Mouse (Mus musculus) midbrain, postnatal 0 days (tissue): ENCODE data around the gene Ccdc177. TPM values are rescaled to one million over a fixed set of nuclear protein-coding genes. Genes with fewer than 3 reads are reported as not detected.

Experiments used
- ATAC-seq: fragments of 200-750 bp; cut with Nextera tagmentation; 2 replicates; pipeline ENCODE4 v1.8.0; 2017; ENCODE audit warnings: moderate number of reproducible peaks, mild to moderate bottlenecking, moderate TSS enrichment, moderate library complexity; ENCODE audit not compliant: low FRiP score
- DNase-seq: peaks from one replicate; pipeline ENCODE4 v3.0.0-alpha.2; 2015; ENCODE audit warnings: low spot score
- H3K27ac ChIP-seq: fragments of 300-500 bp; sonication (generic); 2 replicates; pipeline ENCODE4 v1.5.1; 2014; ENCODE audit warnings: low read depth, mild to moderate bottlenecking, low read length, mixed read lengths
- H3K27me3 ChIP-seq: fragments of 300-500 bp; sonication (generic); 2 replicates; pipeline ENCODE4 v1.6.1; 2014; ENCODE audit warnings: low read length, control low read depth, mixed read lengths; ENCODE audit not compliant: insufficient read depth
- H3K36me3 ChIP-seq: fragments of 300-500 bp; sonication (generic); 2 replicates; pipeline ENCODE4 v1.6.1; 2014; ENCODE audit warnings: low read length, control low read depth, mixed read lengths; ENCODE audit not compliant: insufficient read depth
- H3K4me1 ChIP-seq: fragments of 300-500 bp; sonication (generic); 2 replicates; pipeline ENCODE4 v1.6.1; 2014; ENCODE audit warnings: mild to moderate bottlenecking, control low read depth, antibody characterized with exemption, low read length, mixed read lengths; ENCODE audit not compliant: insufficient read depth
- H3K4me2 ChIP-seq: fragments of 300-500 bp; sonication (generic); 2 replicates; pipeline ENCODE4 v1.6.1; 2014; ENCODE audit warnings: low read depth, mild to moderate bottlenecking, low read length, mixed read lengths; ENCODE audit not compliant: poor library complexity, severe bottlenecking
- H3K4me3 ChIP-seq: fragments of 300-500 bp; sonication (generic); 2 replicates; pipeline ENCODE4 v1.5.1; 2014; ENCODE audit warnings: low read depth, mild to moderate bottlenecking, low read length, moderate library complexity
- H3K9ac ChIP-seq: fragments of 300-500 bp; sonication (generic); replicated peaks from 2 replicates; pipeline ENCODE4 v1.6.1; 2014; ENCODE audit warnings: mild to moderate bottlenecking, low read length, moderate library complexity, mixed read lengths; ENCODE audit not compliant: poor library complexity, severe bottlenecking
- H3K9me3 ChIP-seq: fragments of 300-500 bp; sonication (generic); 2 replicates; pipeline ENCODE4 v1.6.1; 2016; ENCODE audit warnings: low read length, control low read depth
- CTCF ChIP-seq: IDR thresholded peaks from 2 replicates; pipeline ENCODE4 v1.5.1; 2016; ENCODE audit warnings: antibody characterized with exemption, mild to moderate bottlenecking
- WGBS: fragments of 180-500 bp; shearing (Covaris S2); extraction: QIAGEN DNeasy Blood & Tissue Kit; methylation state at CpG from one replicate; pipeline ENCODE4 v1.1.7; 2014; 5-methylcytosine and 5-hydroxymethylcytosine counted together
- polyA plus RNA-seq: library from polyadenylated mRNA; unstranded; fragments of >200 nt; fragmentation: Nextera tagmentation; extraction: Ambion mirVana; gene quantifications from 2 replicates; pipeline ENCODE4 v1.2.1, GENCODE M21; 2015
- total RNA-seq: library from RNA; depleted of rRNA; stranded (reverse); fragments of >200 nt; gene quantifications from 2 replicates; pipeline ENCODE4 v1.2.3, GENCODE M21; 2014

Ccdc177 gene
- total and polyA plus RNA-seq, 2 experiments from 2014 or later = 2.4 to 22.4 TPM

DNA sequence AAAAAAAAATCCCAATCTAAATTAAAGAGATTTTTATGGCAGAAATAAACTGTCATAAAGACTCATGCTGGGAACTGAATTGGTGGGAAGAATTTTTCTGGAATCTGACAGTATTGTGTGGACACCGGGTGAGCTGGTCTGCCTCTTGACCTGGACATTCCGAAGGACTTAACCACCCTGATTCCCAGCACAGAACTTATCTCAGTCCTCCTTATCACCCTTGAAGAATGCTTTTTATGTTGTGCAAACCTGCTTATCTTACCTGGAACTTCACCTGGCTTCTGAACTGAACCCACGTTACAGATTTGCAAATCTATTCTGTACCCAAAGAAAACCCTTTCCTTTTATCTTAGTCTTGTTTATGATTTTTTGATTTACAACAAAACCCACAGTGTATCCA lies 21.7 kb upstream of the Ccdc177 start:
- Histone ChIP-seq H3K27me3 (no peaks in the 10 kb centered on the region), H3K4me3 (no peak overlapping the region)
- no peak for DNase-seq

DNA sequence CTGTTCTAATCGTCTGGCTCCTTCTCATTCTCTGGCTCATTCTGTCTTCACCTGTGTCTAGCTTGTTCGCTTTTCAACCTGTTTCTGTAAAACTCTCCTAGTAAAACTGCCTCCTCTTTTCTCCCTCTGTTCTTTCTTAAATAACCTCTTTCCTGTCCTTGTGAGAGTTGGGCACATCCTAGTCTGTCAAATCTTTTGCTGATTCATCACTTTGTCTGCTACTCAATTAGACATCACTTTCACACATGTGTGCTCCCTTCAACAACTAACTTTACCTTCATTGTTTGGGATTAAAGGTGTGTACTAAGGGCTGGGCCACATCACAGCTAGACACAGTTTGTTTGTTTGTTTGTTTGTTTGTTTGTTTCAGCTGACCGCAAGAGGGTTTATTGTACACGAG lies 19.3 kb upstream of the Ccdc177 start:
- DNase-seq (no peak), ATAC-seq (no peak)
- no peaks in the 10 kb centered on the region for H3K4me1 ChIP-seq
- 86% methylated on average over 4 of the region's 4 CpGs for whole genome bisulfite sequencing
- H3K9me3 ChIP-seq = no peaks in the 10 kb centered on the region
- no peak overlapping the region for H3K27ac ChIP-seq
- H3K9ac ChIP-seq = no peak overlapping the region
- no peaks in the 10 kb centered on the region for H3K27me3 ChIP-seq
- no peaks in the 10 kb centered on the region for H3K36me3 ChIP-seq
- no peak for TF ChIP-seq CTCF
- no peak overlapping the region for H3K4me2 ChIP-seq
- H3K4me3 ChIP-seq = no peak overlapping the region

More for the DNA sequence above, 21.7 kb upstream of the Ccdc177 start:
- Histone ChIP-seq H3K4me2 (no peak overlapping the region), H3K9me3 (no peaks in the 10 kb centered on the region), H3K27ac (no peak overlapping the region), H3K4me1 (no peaks in the 10 kb centered on the region), H3K36me3 (no peaks in the 10 kb centered on the region), H3K9ac (no peak overlapping the region)
- no peak for ATAC-seq
- 85% methylated on average over 3 of the region's 3 CpGs for WGBS
- no peak for TF ChIP-seq CTCF

DNA sequence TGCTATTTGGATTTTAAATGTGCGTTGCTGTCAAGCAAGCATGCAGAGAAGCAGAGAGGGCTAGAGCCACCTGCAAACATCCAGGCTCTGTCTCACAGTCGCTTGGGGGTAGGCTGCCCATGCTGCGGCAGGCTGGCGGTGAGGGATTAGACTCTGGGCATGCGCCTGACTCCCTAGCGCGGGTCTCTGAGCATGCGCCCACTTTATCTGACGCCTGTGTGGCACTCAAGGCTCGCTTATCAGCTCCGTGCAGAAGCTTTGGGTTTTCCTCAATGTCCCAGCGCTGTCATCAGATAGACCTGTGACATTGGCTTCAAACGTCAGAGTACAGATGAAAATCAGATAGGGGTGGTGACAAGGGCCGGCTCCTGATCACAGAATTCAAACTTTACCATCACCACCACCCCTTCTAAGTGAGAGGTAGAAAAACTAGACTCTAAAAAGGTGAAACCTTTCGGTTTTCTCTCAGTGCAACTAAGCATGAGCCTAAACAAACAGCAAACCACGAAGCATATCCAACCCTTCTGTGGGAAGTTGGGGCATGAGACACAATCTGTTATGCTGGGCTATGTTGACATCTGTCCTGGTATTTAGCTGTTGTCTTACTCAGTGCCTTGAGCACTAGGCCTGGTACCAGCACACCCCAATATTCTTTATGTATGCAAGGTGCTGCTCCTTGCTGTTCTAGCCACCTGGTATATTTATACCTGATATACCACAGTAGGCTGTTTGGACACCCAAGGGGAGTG lies 17.9 kb upstream of the Ccdc177 start:
- Histone ChIP-seq H3K4me1 (no peaks in the 10 kb centered on the region), H3K9ac (no peak overlapping the region), H3K9me3 (no peaks in the 10 kb centered on the region), H3K4me3 (no peak overlapping the region), H3K4me2 (no peak overlapping the region), H3K27ac (no peak overlapping the region), H3K27me3 (no peaks in the 10 kb centered on the region), H3K36me3 (no peaks in the 10 kb centered on the region)
- DNase-seq = no peak
- 75% methylated on average over 16 of the region's 16 CpGs for WGBS
- ATAC-seq = no peak
- TF ChIP-seq CTCF = no peak

DNA sequence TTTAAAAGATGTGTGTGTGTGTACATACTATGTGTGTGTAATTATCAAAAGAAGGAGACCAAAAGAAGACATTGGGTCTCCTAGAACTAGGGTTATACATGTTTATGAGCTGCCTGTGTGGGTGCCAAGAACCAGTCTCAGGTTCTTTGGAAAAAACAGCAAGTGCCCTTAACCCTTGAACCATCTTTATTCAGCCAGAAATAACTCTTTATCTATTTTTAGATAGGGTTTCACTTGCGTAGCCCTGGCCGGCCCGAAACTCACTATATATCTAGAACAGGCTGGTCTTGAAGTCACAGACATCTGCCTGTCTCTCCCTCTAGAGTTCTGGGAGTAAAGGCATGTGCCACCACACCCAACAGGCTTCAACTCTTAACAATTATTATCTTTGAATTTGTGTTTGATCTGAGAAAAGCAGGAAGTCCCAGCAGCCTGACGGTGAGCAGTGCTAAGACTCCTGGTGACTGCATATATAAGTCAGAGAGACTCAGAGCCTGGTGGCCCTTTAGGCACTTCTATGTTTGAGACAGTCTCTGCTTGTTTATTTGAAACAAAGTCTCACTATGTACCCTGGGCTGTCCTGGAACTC lies 15.7 kb upstream of the Ccdc177 start:
- DNase-seq (no peak), ATAC-seq (no peak)
- Histone ChIP-seq H3K4me3 (no peak overlapping the region), H3K4me2 (no peak overlapping the region), H3K4me1 (no peaks in the 10 kb centered on the region), H3K9me3 (no peaks in the 10 kb centered on the region), H3K27ac (no peak overlapping the region), H3K27me3 (no peaks in the 10 kb centered on the region), H3K9ac (no peak overlapping the region), H3K36me3 (no peaks in the 10 kb centered on the region)
- WGBS = 89% methylated on average over 4 of the region's 4 CpGs
- no peak for TF ChIP-seq CTCF

DNA sequence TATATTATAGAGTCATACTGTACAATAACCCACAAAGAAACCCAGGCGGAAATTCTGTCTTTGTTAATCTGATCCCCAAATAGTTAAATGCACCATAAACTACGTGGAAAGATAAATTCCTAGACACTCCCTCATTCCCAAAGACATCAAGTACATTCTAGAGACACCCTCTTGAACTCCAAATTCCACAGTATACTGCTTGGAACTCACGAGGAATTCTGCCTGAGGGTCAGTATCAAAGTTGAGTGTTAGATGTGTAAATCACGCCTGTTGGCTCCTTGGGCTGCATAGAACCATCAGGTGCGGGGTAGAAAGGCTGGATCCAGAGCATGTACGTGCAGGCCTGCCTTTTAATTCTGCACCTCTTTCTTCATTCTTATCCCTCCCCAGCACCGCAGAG lies 14.3 kb upstream of the Ccdc177 start:
- WGBS = 62% methylated on average over 7 of the region's 7 CpGs
- ATAC-seq = no peak
- no peak for DNase-seq

DNA sequence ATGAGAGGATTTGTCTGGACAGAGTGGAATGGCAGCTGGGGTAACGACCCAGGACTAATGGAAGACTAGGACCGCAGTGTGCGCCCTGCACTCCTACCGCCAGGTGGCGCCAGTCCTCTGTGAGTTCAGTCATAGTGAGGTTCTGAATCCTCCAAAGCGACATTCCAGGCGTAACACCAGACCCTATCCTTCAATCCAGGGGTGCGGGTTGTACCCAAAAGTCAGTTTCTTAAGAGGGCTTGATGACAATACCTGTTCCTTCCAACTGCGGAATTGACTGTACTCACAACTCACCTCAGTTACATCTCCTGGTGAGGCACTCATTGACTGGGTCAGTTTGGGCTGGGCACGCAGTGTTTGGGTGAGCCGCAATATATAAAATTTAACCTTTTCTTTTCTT lies 9.2 kb upstream of the Ccdc177 start:
- ATAC-seq = peak; percentile 70; the same call in 1 of the 2 replicates
- Histone ChIP-seq H3K4me1 (no peaks in the 10 kb centered on the region), H3K9me3 (no peaks in the 10 kb centered on the region), H3K36me3 (no peaks in the 10 kb centered on the region), H3K27me3 (no peaks in the 10 kb centered on the region), H3K27ac (no peak overlapping the region), H3K9ac (no peak overlapping the region), H3K4me2 (peak overlapping the region; percentile 35; the same call in 1 of the 2 replicates), H3K4me3 (no peak overlapping the region)
- peak; percentile 97 for TF ChIP-seq CTCF
- DNase-seq = peak; percentile 91
- WGBS = 19% methylated on average over 11 of the region's 11 CpGs

More for the DNA sequence above, 14.3 kb upstream of the Ccdc177 start:
- H3K36me3 ChIP-seq = no peaks in the 10 kb centered on the region
- H3K4me1 ChIP-seq = no peaks in the 10 kb centered on the region
- no peak overlapping the region for H3K4me2 ChIP-seq
- no peak for TF ChIP-seq CTCF
- no peaks in the 10 kb centered on the region for H3K9me3 ChIP-seq
- no peak overlapping the region for H3K9ac ChIP-seq
- no peak overlapping the region for H3K27ac ChIP-seq
- H3K4me3 ChIP-seq = no peak overlapping the region
- H3K27me3 ChIP-seq = no peaks in the 10 kb centered on the region
